Mouse (Mus musculus) monocyte, adult 2 months (primary cell): Measurements from ENCODE around the gene Musk.
A peak's percentile ranks its signal among the peaks of the same experiment; 100 is the strongest.
"Not testable (repeated sequence)": the region's sequence is repeated elsewhere in the genome, so short reads cannot be mapped to it uniquely, and the experiment has no call there.

ENCODE experiments used
- DNase-seq, 2 experiments: peaks; one replicate each; pipeline ENCODE4 v3.0.0; 2022; ENCODE audit warnings: low spot score in 2 of 2, low read depth in 1 of 2

Gene Musk

GRCm38 (mm10) chr4:58285687-58286086, at the start of gene Musk:
Gene Musk (plus strand): TSS chr4:58285960.
- no peak for DNase-seq

DNA sequence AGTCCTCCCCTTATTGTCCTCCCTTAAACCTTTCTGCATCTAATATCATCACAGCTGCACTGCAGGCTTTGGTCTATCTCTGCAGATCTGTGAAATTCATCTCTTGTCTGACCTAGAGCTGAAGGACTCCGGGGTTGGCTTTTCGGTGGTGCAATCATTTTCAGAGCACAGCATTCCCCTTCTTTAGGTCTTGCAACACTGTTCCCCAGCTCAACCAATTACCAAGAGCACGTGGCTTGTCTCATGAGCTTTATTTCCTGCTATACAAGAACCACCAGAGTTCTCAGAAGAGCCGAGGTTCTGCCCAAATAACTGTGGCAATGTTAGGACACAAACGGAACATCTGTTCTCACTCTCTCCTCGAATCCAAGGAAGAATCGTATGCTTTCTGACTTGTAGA, 45.3 kb upstream of the Musk start:
- no peak for DNase-seq

DNA sequence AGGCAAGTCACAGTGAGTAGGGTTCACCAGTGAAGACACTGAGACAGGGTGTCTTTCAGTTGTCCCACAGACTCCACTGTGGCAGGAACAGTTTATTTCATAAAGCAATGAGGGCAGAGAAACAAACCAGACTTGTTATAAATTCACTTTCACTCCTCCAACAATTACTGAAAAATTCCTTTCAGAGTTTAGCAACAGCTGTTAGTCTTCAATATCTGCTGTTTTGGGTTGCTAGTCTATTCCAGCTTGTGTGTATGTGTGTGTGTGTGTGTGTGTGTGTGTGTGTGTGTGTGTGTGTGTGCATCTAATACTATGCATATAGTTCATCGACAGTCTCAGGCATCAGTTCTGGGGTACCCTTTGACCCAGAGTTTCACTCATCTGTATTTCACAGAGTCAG, 40.2 kb upstream of the Musk start:
- DNase-seq: no peak

GRCm38 (mm10) chr4:58252381-58252780, 33.4 kb upstream of the Musk start:
- no peak for DNase-seq

GRCm38 (mm10) chr4:58253410-58253809, 32.4 kb upstream of the Musk start:
- DNase-seq: no peak

DNA sequence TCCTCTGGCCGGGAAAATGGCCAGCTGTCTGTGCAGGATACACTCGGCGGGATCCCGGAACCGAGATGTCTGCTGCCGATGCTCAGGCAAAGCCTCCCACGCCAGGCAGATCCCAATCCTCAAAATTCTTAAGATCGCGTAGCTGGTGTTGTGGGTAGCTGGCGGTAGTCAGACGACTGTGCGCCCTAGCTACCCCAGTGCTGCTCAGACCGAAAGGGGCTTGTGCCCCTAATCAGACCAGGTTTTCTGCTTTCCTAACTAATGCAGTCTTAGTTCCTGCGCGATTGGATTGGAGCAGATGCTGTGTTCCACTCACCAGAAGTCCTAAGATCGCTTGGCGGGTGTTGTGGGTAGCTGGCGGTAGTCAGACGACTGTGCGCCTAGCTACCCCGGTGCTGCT, 25.0 kb upstream of the Musk start:
- not testable (repeated sequence) for DNase-seq

GRCm38 (mm10) chr4:58266294-58266693, 19.5 kb upstream of the Musk start:
- no peak for DNase-seq

GRCm38 (mm10) chr4:58268897-58269542, 16.7 kb upstream of the Musk start:
- DNase-seq: no peak

DNA sequence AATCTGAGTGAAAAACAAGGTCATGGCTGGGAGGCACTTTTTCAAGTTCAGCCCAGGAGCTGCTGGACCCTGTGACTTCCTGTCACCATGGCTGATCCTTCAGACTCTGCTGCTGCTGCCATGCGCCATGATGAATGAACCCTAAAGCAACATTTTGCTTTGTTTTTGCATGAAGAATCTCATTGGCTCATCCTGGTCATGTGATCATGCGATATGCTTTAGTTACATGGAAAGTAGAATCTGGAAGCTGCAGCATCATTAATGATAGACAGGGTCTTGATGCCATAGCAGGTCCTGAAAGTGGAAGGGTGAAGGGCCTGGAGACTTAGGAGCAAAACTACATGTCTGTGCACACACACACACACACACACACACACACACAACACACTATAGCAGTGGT, 15.8 kb upstream of the Musk start:
- DNase-seq: no peak

- DNase-seq: no peak
Observed at GRCm38 (mm10) chr4:58270956-58271355, 14.8 kb upstream of the Musk start.

DNA sequence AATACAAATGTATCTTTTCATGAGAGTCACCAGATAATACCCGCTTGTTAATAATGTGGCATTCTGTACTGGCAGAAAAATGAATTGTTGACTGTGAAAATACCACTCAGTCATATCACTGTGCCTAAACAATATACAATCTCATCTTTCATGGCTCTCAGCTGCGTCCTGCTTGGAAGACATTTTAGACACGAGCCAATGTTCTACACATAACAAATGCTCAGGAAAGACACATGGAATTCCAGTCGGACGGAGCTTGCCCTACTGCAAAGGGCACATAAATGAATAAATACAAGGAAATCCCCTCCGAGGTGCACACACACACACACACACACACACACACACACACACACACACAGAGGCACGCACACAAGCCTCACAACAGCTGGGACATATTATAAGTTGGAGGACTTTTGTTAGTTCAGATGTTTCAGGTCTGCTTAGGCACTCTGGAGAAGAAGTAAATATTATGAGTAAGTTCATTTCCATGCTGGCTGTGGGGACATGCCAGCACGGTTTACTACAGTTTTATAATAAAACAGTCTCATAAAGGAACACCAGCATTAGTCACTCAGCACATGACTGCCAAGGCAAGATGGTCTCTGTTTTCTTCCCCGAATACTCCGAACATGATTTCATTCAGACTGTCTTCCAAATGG, 14.1 kb upstream of the Musk start:
- DNase-seq: no peak

- no peak for DNase-seq
Observed at GRCm38 (mm10) chr4:58275261-58275895, 10.4 kb upstream of the Musk start.

DNA sequence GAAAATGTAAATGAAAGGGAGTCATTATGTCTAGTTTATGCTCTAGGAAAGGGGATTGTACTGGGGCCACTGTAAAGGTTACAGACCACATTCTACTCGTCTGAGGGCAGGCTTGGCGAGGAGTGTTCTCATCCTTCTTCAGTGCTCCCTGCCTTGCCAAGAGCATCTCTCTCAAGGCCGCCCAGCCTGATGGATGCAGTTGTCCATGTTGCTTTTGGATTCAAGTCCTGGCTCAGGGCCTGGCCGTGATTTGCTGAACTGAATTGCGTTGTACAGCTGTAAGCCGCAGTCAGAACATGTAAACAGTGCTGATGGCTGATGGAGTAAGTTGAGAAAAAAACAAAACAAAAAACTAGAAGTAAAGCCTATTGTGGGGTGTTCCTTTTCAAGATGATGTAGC, 7.4 kb upstream of the Musk start:
- no peak for DNase-seq

DNA sequence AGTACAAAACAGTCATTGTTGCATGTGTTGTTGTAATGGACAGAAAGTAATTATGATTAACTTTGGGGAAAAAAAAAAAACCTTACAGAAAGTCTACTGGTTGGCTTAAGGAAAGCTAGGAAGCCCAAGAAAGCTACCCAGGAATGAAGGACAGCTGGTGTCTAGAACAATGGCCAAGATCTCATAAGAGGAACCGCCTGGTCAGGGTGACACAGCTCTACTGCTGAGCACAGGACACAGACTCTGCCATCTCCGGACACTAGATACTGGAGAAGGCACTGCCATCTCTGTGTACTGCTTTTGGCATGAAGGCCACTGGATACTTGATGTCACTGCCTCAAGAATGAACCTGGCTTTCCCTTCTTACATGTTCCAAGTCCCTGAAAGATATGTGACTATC, 5.6 kb upstream of the Musk start:
- no peak for DNase-seq

- no peak for DNase-seq
Observed at GRCm38 (mm10) chr4:58286368-58287090, 769 bp downstream of the Musk start.

DNA sequence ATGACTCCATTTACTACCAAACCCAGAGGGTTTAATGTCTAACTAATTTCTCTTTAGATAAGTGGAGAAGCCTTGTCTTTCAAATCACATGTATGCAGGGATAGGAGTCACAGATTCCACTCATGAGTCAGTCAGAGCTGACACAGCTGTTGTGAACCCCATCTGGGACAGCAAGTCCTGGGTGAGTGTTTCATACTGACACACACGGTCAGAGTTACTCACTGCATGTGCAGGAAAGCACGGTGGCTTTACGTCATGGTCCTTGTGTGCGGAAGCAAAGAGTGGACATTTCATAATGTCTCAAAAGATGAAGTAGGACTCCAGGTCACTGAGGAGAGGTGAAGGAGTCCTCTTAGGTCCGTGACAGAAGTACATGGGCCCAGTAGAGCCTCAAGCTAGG, 3.0 kb downstream of the Musk start:
- peak in 1 of 2 experiments; percentile 5 for DNase-seq

DNA sequence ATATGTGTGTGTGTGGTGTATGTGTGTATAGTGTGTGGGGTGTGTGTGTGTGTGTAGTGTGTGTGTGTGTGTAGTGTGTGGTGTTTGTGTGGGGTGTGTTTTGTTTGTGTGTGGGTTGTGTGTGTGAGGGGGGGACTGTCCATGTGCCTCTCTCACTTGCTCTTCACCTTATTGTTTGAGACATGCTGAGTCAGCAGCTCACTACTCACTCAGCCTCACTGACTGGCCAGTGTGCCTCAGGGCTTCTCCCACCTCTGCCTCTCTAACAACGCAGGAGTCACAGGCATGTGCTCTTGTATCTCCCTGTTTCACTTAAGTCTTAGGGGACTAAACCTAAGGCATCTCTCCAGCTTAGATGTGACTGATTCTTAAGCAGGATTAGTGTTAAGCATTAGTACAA, 6.1 kb downstream of the Musk start:
- DNase-seq: no peak

- no peak for DNase-seq
Observed at GRCm38 (mm10) chr4:58293099-58293498, 7.3 kb downstream of the Musk start.

- DNase-seq: peak in 1 of 2 experiments; percentile 2
Observed at GRCm38 (mm10) chr4:58303862-58304261, 18.1 kb downstream of the Musk start.

DNA sequence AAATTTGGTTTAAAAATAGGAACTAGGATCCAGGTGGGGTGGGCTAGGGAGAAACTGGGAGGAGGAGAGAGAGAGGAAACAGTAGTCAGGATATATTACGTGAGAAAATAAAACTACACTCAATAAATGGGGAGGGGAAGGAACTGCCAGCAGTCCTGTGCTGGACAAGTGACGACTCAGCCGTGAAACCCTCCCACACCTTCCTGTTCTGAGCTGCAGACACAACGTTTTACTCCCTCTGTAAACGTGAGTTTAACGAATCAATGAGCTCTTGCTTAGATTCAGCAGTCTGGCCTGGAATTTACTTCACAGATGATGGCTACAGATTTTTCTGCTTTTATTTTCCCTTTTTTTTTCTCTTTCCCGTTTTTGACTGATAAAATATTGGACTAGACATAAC, 18.8 kb downstream of the Musk start:
- no peak for DNase-seq

- DNase-seq: no peak
Observed at GRCm38 (mm10) chr4:58307421-58307820, 21.7 kb downstream of the Musk start.

GRCm38 (mm10) chr4:58313344-58313743, 27.6 kb downstream of the Musk start:
- DNase-seq: no peak
